Mouse (Mus musculus) liver, embryonic 14.5 days (tissue): ENCODE results near the gene Mylk.

Experiments used
- CTCF ChIP-seq: IDR thresholded peaks from 2 replicates; pipeline ENCODE4 v1.5.1; 2016; ENCODE audit warnings: antibody characterized with exemption, low read depth, control low read depth
- EP300 ChIP-seq: IDR thresholded peaks from 2 replicates; pipeline ENCODE4 v1.6.1; 2016; ENCODE audit warnings: antibody characterized with exemption, low read depth

DNA sequence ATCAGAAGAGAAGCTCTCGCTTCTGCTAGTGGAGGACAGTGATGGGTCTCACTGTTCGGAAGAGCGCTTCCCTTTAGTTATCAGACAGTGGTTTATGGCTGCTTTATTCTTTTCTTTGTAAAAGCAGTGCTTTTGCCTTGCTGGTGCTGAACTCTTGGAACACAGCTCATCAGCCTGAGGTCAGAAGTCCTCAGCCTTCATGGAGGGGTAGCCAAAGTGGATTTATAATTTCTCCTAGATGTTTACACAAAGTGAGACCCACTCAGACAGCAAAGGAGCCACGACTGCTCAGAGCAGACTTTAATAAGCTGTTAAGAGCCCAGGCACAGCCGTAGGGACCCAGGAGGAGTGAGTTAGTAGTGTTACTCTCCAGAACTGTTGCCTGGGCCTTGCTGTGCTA, 194.9 kb downstream of the Mylk start:
- no peak for TF ChIP-seq CTCF
- TF ChIP-seq EP300 = no peak
